Mouse (Mus musculus): Measurements from ENCODE around the gene Prkn. TPM values are rescaled to one million over a fixed set of nuclear protein-coding genes. Genes with fewer than 3 reads are reported as not detected.

Gene Prkn
- total and polyA plus RNA-seq, 2 experiments from 2014 or later: 9.0 to 9.4 TPM

DNA sequence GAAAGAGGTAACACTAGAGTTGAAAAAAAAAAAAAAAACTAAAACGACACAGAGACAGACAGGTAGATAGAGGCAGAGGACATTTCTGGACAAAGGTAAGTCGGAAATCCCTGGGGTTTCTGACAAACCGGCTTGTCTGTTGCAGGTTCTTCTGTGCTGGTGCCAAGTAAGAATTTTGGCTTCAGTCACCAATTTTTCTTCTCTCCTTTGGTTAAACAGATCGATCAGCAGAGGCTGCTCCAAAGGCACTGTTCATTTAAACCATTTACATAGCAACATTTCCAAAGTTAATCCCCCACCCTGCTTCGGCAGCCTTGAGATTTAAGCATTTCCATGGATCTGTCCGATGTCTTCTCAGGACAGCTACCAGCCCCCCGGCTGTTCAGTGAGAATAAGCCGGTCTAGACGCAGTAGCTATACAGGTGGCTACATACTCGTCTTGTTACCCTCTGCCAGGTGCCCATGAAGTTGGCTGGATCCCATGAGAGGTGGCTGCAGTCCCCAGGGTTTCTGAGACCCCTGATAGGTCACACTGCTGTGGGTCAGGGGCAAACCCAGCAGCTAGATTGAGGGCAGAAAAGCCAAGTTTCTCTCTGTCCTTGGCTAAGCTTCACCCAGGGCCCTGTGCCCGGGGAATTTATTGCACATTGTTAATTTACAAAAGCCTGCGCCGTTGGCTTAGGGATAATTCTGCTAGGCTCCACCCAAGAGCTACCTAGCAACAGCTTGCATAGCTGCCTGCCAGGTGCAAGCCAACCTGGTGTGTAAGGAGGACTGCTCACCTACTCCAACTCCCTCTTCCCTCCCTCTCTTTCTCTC, 1133.0 kb downstream of the Prkn start:
- Histone ChIP-seq H3K27me3 (ENCODE audit: insufficient read depth, low read length) (peaks cover 6% of the 10 kb centered on the region; the same call in 1 of the 2 replicates), H3K9me3 (ENCODE audit: low read length) (no peaks in the 10 kb centered on the region), H3K9ac (replicated peaks; ENCODE audit: low read length, poor library complexity, severe bottlenecking) (no peak overlapping the region), H3K4me1 (ENCODE audit: insufficient read depth, low read length) (peaks cover 2% of the 10 kb centered on the region; the same call in 1 of the 2 replicates), H3K4me3 (ENCODE audit: low read depth, low read length) (no peak overlapping the region), H3K36me3 (ENCODE audit: insufficient read depth, low read length) (no peaks in the 10 kb centered on the region), H3K27ac (ENCODE audit: low read depth, low read length) (no peak overlapping the region), H3K4me2 (ENCODE audit: low read depth, low read length, poor library complexity, severe bottlenecking) (no peak overlapping the region)
- no peak for TF ChIP-seq CTCF (IDR thresholded peaks at IDR 0.05)
- peak; percentile 40 for DNase-seq (ENCODE audit: low spot score)
- no peak for ATAC-seq (ENCODE audit: low FRiP score)
- 36% methylated on average over 13 of the region's 13 CpGs for WGBS

- no peak overlapping the region for H3K27ac ChIP-seq (ENCODE audit: low read depth, low read length)
- no peak overlapping the region for H3K4me2 ChIP-seq (ENCODE audit: low read depth, low read length, poor library complexity, severe bottlenecking)
- TF ChIP-seq CTCF (IDR thresholded peaks at IDR 0.05): peak; percentile 82
- H3K36me3 ChIP-seq (ENCODE audit: insufficient read depth, low read length): no peaks in the 10 kb centered on the region
- H3K4me3 ChIP-seq (ENCODE audit: low read depth, low read length): no peak overlapping the region
- WGBS: 37% methylated on average over 7 of the region's 7 CpGs
- DNase-seq (ENCODE audit: low spot score) (peak; percentile 82), ATAC-seq (ENCODE audit: low FRiP score) (no peak)
- no peak overlapping the region for H3K9ac ChIP-seq (replicated peaks; ENCODE audit: low read length, poor library complexity, severe bottlenecking)
- no peaks in the 10 kb centered on the region for H3K9me3 ChIP-seq (ENCODE audit: low read length)
- peaks cover 2% of the 10 kb centered on the region; the same call in 1 of the 2 replicates for H3K4me1 ChIP-seq (ENCODE audit: insufficient read depth, low read length)
- peaks cover 6% of the 10 kb centered on the region; the same call in 1 of the 2 replicates for H3K27me3 ChIP-seq (ENCODE audit: insufficient read depth, low read length)
Observed at GRCm38 (mm10) chr17:11975062-11975607, 1135.0 kb downstream of the Prkn start.

DNA sequence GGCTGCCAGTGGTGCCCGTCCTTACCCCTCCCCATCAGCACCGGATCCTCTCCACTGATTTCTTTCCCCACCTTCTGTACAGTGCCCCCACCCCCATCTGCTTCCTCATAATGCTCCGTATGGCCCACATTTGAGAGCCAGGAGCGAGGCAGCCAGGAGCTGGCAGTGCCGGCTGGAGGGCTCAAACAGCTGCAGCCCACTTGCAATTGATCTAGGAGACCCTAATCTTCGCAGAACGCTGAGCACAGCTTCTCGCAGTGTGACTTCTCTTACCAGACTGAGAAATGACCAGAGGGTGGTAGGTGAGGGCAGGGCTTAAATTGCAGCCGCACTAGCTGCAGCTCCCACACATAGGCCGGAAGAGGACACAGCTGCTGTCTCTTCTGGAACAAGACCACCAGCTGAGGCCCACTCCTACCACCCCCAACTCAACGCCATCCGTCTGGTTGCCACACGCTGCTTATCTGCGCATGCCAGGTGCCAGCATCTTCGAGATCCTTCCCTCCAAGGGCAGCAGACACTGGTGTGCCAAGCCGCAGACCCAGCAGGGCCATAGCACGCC, 1138.2 kb downstream of the Prkn start:
- Histone ChIP-seq H3K9ac (replicated peaks; ENCODE audit: low read length, poor library complexity, severe bottlenecking) (0 out of 2 replicates have a peak overlapping the region, but pooled peaks have one; percentile 13), H3K27me3 (ENCODE audit: insufficient read depth, low read length) (peaks cover 6% of the 10 kb centered on the region; the same call in 1 of the 2 replicates), H3K9me3 (ENCODE audit: low read length) (no peaks in the 10 kb centered on the region), H3K36me3 (ENCODE audit: insufficient read depth, low read length) (no peaks in the 10 kb centered on the region), H3K27ac (ENCODE audit: low read depth, low read length) (no peak overlapping the region), H3K4me1 (ENCODE audit: insufficient read depth, low read length) (peaks cover 2% of the 10 kb centered on the region; the same call in 1 of the 2 replicates), H3K4me3 (ENCODE audit: low read depth, low read length) (no peak overlapping the region), H3K4me2 (ENCODE audit: low read depth, low read length, poor library complexity, severe bottlenecking) (no peak overlapping the region)
- DNase-seq (ENCODE audit: low spot score) (peak; percentile 89), ATAC-seq (ENCODE audit: low FRiP score) (peak; percentile 54; the same call in 1 of the 2 replicates)
- WGBS: 29% methylated on average over 17 of the region's 17 CpGs
- no peak for TF ChIP-seq CTCF (IDR thresholded peaks at IDR 0.05)

DNA sequence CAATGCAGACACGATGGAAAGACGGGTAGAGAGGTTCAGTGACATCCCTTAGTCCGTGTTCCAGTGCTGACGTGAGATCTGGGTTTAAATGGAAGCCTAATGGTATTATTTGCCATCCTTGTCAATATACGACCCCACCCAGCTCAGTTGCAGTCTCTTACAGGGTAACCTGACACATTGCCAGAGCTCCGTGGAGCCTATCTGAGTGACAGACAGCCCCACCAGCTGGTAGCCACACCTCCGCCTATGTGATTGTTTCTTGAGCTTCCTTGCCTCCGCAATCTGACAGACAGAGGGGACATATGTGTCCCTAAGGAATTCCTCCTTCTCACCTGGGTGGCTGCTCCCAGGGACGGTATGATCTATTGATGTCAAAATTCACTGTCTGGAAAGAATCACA, 1141.5 kb downstream of the Prkn start:
- Histone ChIP-seq H3K4me2 (ENCODE audit: low read depth, low read length, poor library complexity, severe bottlenecking) (no peak overlapping the region), H3K9me3 (ENCODE audit: low read length) (no peaks in the 10 kb centered on the region)
- no peak for DNase-seq (ENCODE audit: low spot score)

GRCm38 (mm10) chr17:11988110-11988837, 1148.1 kb downstream of the Prkn start:
- Histone ChIP-seq H3K36me3 (ENCODE audit: insufficient read depth, low read length) (no peaks in the 10 kb centered on the region), H3K4me1 (ENCODE audit: insufficient read depth, low read length) (no peaks in the 10 kb centered on the region), H3K27ac (ENCODE audit: low read depth, low read length) (no peak overlapping the region), H3K4me3 (ENCODE audit: low read depth, low read length) (no peak overlapping the region), H3K4me2 (ENCODE audit: low read depth, low read length, poor library complexity, severe bottlenecking) (no peak overlapping the region), H3K9ac (replicated peaks; ENCODE audit: low read length, poor library complexity, severe bottlenecking) (no peak overlapping the region), H3K27me3 (ENCODE audit: insufficient read depth, low read length) (no peaks in the 10 kb centered on the region), H3K9me3 (ENCODE audit: low read length) (no peaks in the 10 kb centered on the region)
- no peak for DNase-seq (ENCODE audit: low spot score)
- ATAC-seq (ENCODE audit: low FRiP score): no peak
- TF ChIP-seq CTCF (IDR thresholded peaks at IDR 0.05): no peak
- WGBS: 84% methylated on average over 14 of the region's 14 CpGs

More for the DNA sequence above, 1141.5 kb downstream of the Prkn start:
- Histone ChIP-seq H3K9ac (replicated peaks; ENCODE audit: low read length, poor library complexity, severe bottlenecking) (no peak overlapping the region), H3K27me3 (ENCODE audit: insufficient read depth, low read length) (peaks cover under 1% of the 10 kb centered on the region; the same call in 1 of the 2 replicates), H3K27ac (ENCODE audit: low read depth, low read length) (no peak overlapping the region), H3K36me3 (ENCODE audit: insufficient read depth, low read length) (no peaks in the 10 kb centered on the region), H3K4me3 (ENCODE audit: low read depth, low read length) (no peak overlapping the region), H3K4me1 (ENCODE audit: insufficient read depth, low read length) (peaks cover 2% of the 10 kb centered on the region; the same call in 1 of the 2 replicates)
- 85% methylated on average over 9 of the region's 9 CpGs for WGBS
- TF ChIP-seq CTCF (IDR thresholded peaks at IDR 0.05): no peak
- ATAC-seq (ENCODE audit: low FRiP score): no peak
